Mouse (Mus musculus): ENCODE results near the gene Snrnp35. TPM values are rescaled to one million over a fixed set of nuclear protein-coding genes. Genes with fewer than 3 reads are reported as not detected.

Snrnp35 gene
- total and polyA plus RNA-seq, 2 experiments from 2014 or later = 4.4 to 14.0 TPM

- Histone ChIP-seq H3K4me3 (ENCODE audit: low read depth, low read length) (no peak overlapping the region), H3K36me3 (replicated peaks; ENCODE audit: control insufficient read depth, insufficient read depth, low read length) (peaks cover 24% of the 10 kb centered on the region), H3K9ac (replicated peaks; ENCODE audit: low read depth, low read length) (no peak overlapping the region), H3K27me3 (ENCODE audit: control insufficient read depth, insufficient read depth, low read length) (no peaks in the 10 kb centered on the region), H3K9me3 (replicated peaks; ENCODE audit: control insufficient read depth, low read length) (no peaks in the 10 kb centered on the region), H3K4me2 (ENCODE audit: low read depth, low read length) (no peak overlapping the region), H3K4me1 (ENCODE audit: control insufficient read depth, insufficient read depth) (no peaks in the 10 kb centered on the region), H3K27ac (ENCODE audit: low read depth) (no peak overlapping the region)
- TF ChIP-seq CTCF (IDR thresholded peaks at IDR 0.05; ENCODE audit: low read depth) = no peak
- no peak for TF ChIP-seq EP300 (IDR thresholded peaks at IDR 0.05; ENCODE audit: low read depth)
- 90% methylated on average over 1 of the region's 1 CpGs for WGBS
- ATAC-seq (ENCODE audit: insufficient read depth, low read depth) (no peak), DNase-seq (ENCODE audit: low spot score) (no peak)
Observed at GRCm38 (mm10) chr5:124467766-124468165, 15.2 kb upstream of the Snrnp35 start.

GRCm38 (mm10) chr5:124468365-124468764 lies 14.6 kb upstream of the Snrnp35 start:
- no peak for TF ChIP-seq CTCF (IDR thresholded peaks at IDR 0.05; ENCODE audit: low read depth)
- TF ChIP-seq EP300 (IDR thresholded peaks at IDR 0.05; ENCODE audit: low read depth) = no peak
- no peak for ATAC-seq (ENCODE audit: insufficient read depth, low read depth)
- Histone ChIP-seq H3K27ac (ENCODE audit: low read depth) (no peak overlapping the region), H3K4me1 (ENCODE audit: control insufficient read depth, insufficient read depth) (no peaks in the 10 kb centered on the region), H3K4me3 (ENCODE audit: low read depth, low read length) (no peak overlapping the region), H3K9ac (replicated peaks; ENCODE audit: low read depth, low read length) (no peak overlapping the region), H3K4me2 (ENCODE audit: low read depth, low read length) (no peak overlapping the region), H3K36me3 (replicated peaks; ENCODE audit: control insufficient read depth, insufficient read depth, low read length) (peaks cover 19% of the 10 kb centered on the region), H3K9me3 (replicated peaks; ENCODE audit: control insufficient read depth, low read length) (no peaks in the 10 kb centered on the region), H3K27me3 (ENCODE audit: control insufficient read depth, insufficient read depth, low read length) (no peaks in the 10 kb centered on the region)
- no peak for DNase-seq (ENCODE audit: low spot score)
- 81% methylated on average over 7 of the region's 7 CpGs for WGBS

- 87% methylated on average over 6 of the region's 6 CpGs for WGBS
- no peak for DNase-seq (ENCODE audit: low spot score)
- Histone ChIP-seq H3K4me3 (ENCODE audit: low read depth, low read length) (no peak overlapping the region), H3K36me3 (replicated peaks; ENCODE audit: control insufficient read depth, insufficient read depth, low read length) (peaks cover 12% of the 10 kb centered on the region; the same call in 1 of the 2 replicates), H3K4me2 (ENCODE audit: low read depth, low read length) (no peak overlapping the region), H3K4me1 (ENCODE audit: control insufficient read depth, insufficient read depth) (no peaks in the 10 kb centered on the region), H3K27me3 (ENCODE audit: control insufficient read depth, insufficient read depth, low read length) (no peaks in the 10 kb centered on the region), H3K9ac (replicated peaks; ENCODE audit: low read depth, low read length) (no peak overlapping the region), H3K9me3 (replicated peaks; ENCODE audit: control insufficient read depth, low read length) (no peaks in the 10 kb centered on the region), H3K27ac (ENCODE audit: low read depth) (no peak overlapping the region)
- ATAC-seq (ENCODE audit: insufficient read depth, low read depth) = no peak
- TF ChIP-seq EP300 (IDR thresholded peaks at IDR 0.05; ENCODE audit: low read depth) = no peak
- TF ChIP-seq CTCF (IDR thresholded peaks at IDR 0.05; ENCODE audit: low read depth) = no peak
Observed at GRCm38 (mm10) chr5:124469486-124469885, 13.4 kb upstream of the Snrnp35 start.

GRCm38 (mm10) chr5:124470591-124471171 lies 12.3 kb upstream of the Snrnp35 start:
- Histone ChIP-seq H3K4me3 (ENCODE audit: low read depth, low read length) (no peak overlapping the region), H3K4me2 (ENCODE audit: low read depth, low read length) (no peak overlapping the region), H3K36me3 (replicated peaks; ENCODE audit: control insufficient read depth, insufficient read depth, low read length) (peaks cover 12% of the 10 kb centered on the region; the same call in 1 of the 2 replicates), H3K27ac (ENCODE audit: low read depth) (no peak overlapping the region), H3K4me1 (ENCODE audit: control insufficient read depth, insufficient read depth) (no peaks in the 10 kb centered on the region), H3K9ac (replicated peaks; ENCODE audit: low read depth, low read length) (no peak overlapping the region), H3K27me3 (ENCODE audit: control insufficient read depth, insufficient read depth, low read length) (no peaks in the 10 kb centered on the region), H3K9me3 (replicated peaks; ENCODE audit: control insufficient read depth, low read length) (no peaks in the 10 kb centered on the region)
- DNase-seq (ENCODE audit: low spot score) (no peak), ATAC-seq (ENCODE audit: insufficient read depth, low read depth) (no peak)
- no peak for TF ChIP-seq EP300 (IDR thresholded peaks at IDR 0.05; ENCODE audit: low read depth)
- no peak for TF ChIP-seq CTCF (IDR thresholded peaks at IDR 0.05; ENCODE audit: low read depth)
- 76% methylated on average over 6 of the region's 6 CpGs for WGBS

DNA sequence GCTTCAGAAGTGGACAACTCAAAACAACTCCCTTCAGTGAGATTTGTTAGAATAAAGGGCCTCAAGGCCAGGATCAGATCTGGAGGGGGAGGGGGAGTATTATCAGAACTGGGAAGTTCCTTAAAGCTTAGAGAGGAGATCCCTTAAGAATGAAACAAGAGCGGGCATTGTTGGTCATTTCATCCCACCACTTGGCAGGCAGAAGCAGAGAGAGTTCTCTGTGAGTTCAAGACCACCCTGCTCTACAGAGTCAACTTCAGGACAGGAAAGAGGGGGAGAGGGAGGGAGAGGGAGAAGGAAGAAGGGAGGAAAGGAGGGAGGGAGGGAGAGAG lies 4.1 kb upstream of the Snrnp35 start:
- Histone ChIP-seq H3K4me3 (ENCODE audit: low read depth, low read length) (no peak overlapping the region), H3K4me2 (ENCODE audit: low read depth, low read length) (peak overlapping the region; percentile 95; the same call in 1 of the 2 replicates)

GRCm38 (mm10) chr5:124480119-124480518 lies 2.8 kb upstream of the Snrnp35 start:
- H3K4me1 ChIP-seq (ENCODE audit: control insufficient read depth, insufficient read depth) = peaks cover 18% of the 10 kb centered on the region
- peak overlapping the region; percentile 43; the same call in 1 of the 2 replicates for H3K27ac ChIP-seq (ENCODE audit: low read depth)
- ATAC-seq (ENCODE audit: insufficient read depth, low read depth) = no peak
- TF ChIP-seq CTCF (IDR thresholded peaks at IDR 0.05; ENCODE audit: low read depth) (no peak), EP300 (IDR thresholded peaks at IDR 0.05; ENCODE audit: low read depth) (no peak)
- 43% methylated on average over 4 of the region's 4 CpGs for WGBS
- H3K27me3 ChIP-seq (ENCODE audit: control insufficient read depth, insufficient read depth, low read length) = no peaks in the 10 kb centered on the region
- H3K36me3 ChIP-seq (replicated peaks; ENCODE audit: control insufficient read depth, insufficient read depth, low read length) = no peaks in the 10 kb centered on the region
- H3K9me3 ChIP-seq (replicated peaks; ENCODE audit: control insufficient read depth, low read length) = no peaks in the 10 kb centered on the region
- no peak overlapping the region for H3K9ac ChIP-seq (replicated peaks; ENCODE audit: low read depth, low read length)
- no peak overlapping the region for H3K4me3 ChIP-seq (ENCODE audit: low read depth, low read length)
- DNase-seq (ENCODE audit: low spot score) = no peak
- no peak overlapping the region for H3K4me2 ChIP-seq (ENCODE audit: low read depth, low read length)

More for the DNA sequence above, 4.1 kb upstream of the Snrnp35 start:
- H3K9me3 ChIP-seq (replicated peaks; ENCODE audit: control insufficient read depth, low read length) = no peaks in the 10 kb centered on the region
- H3K27me3 ChIP-seq (ENCODE audit: control insufficient read depth, insufficient read depth, low read length) = no peaks in the 10 kb centered on the region
- H3K9ac ChIP-seq (replicated peaks; ENCODE audit: low read depth, low read length) = no peak overlapping the region
- no peaks in the 10 kb centered on the region for H3K36me3 ChIP-seq (replicated peaks; ENCODE audit: control insufficient read depth, insufficient read depth, low read length)
- DNase-seq (ENCODE audit: low spot score) (no peak), ATAC-seq (ENCODE audit: insufficient read depth, low read depth) (no peak)
- H3K4me1 ChIP-seq (ENCODE audit: control insufficient read depth, insufficient read depth) = peaks cover 10% of the 10 kb centered on the region
- WGBS = 60% methylated on average over 1 of the region's 1 CpGs
- TF ChIP-seq EP300 (IDR thresholded peaks at IDR 0.05; ENCODE audit: low read depth) = no peak
- TF ChIP-seq CTCF (IDR thresholded peaks at IDR 0.05; ENCODE audit: low read depth) = no peak
- peak overlapping the region; percentile 81 for H3K27ac ChIP-seq (ENCODE audit: low read depth)
